Mouse (Mus musculus): ENCODE data around the gene Elmo2. TPM values are rescaled to one million over a fixed set of nuclear protein-coding genes. Genes with fewer than 3 reads are reported as not detected.

Elmo2 gene
- polyA plus RNA-seq, 1 experiment = 56.3 TPM

- H3K4me1 ChIP-seq (ENCODE audit: control insufficient read depth, insufficient read depth, low read length) = no peaks in the 10 kb centered on the region
- WGBS = 84% methylated on average over 6 of the region's 6 CpGs
- H3K27ac ChIP-seq (ENCODE audit: insufficient read depth, low read depth, low read length) = no peak overlapping the region
- no peak for DNase-seq
- no peaks in the 10 kb centered on the region for H3K36me3 ChIP-seq (ENCODE audit: control insufficient read depth, insufficient read depth, low read length)
- no peak for TF ChIP-seq POLR2A (IDR thresholded peaks at IDR 0.05; ENCODE audit: low read depth, low read length)
- no peak for TF ChIP-seq CTCF (conservative IDR thresholded peaks at IDR 0.05; ENCODE audit: insufficient read depth, insufficient read length, low read depth, low read length)
- H3K4me3 ChIP-seq (ENCODE audit: insufficient read depth, low read depth, low read length) = no peak overlapping the region
- no peaks in the 10 kb centered on the region for H3K27me3 ChIP-seq (replicated peaks; ENCODE audit: control insufficient read depth, insufficient read depth, low read length)
Measured at GRCm38 (mm10) chr2:165258321-165258720, 68.0 kb downstream of the Elmo2 start.

- DNase-seq = no peak
Measured at GRCm38 (mm10) chr2:165257151-165257834, 69.0 kb downstream of the Elmo2 start.

GRCm38 (mm10) chr2:165256213-165256612, 70.1 kb downstream of the Elmo2 start:
- H3K36me3 ChIP-seq (ENCODE audit: control insufficient read depth, insufficient read depth, low read length) = no peaks in the 10 kb centered on the region
- H3K4me1 ChIP-seq (ENCODE audit: control insufficient read depth, insufficient read depth, low read length) = no peaks in the 10 kb centered on the region
- TF ChIP-seq POLR2A (IDR thresholded peaks at IDR 0.05; ENCODE audit: low read depth, low read length) (no peak), CTCF (conservative IDR thresholded peaks at IDR 0.05; ENCODE audit: insufficient read depth, insufficient read length, low read depth, low read length) (no peak)
- WGBS = 80% methylated on average over 10 of the region's 10 CpGs
- H3K4me3 ChIP-seq (ENCODE audit: insufficient read depth, low read depth, low read length) = no peak overlapping the region
- H3K27me3 ChIP-seq (replicated peaks; ENCODE audit: control insufficient read depth, insufficient read depth, low read length) = no peaks in the 10 kb centered on the region
- H3K27ac ChIP-seq (ENCODE audit: insufficient read depth, low read depth, low read length) = no peak overlapping the region
- no peak for DNase-seq

More at GRCm38 (mm10) chr2:165257151-165257834, 69.0 kb downstream of the Elmo2 start:
- no peaks in the 10 kb centered on the region for H3K36me3 ChIP-seq (ENCODE audit: control insufficient read depth, insufficient read depth, low read length)
- no peak overlapping the region for H3K4me3 ChIP-seq (ENCODE audit: insufficient read depth, low read depth, low read length)
- H3K27me3 ChIP-seq (replicated peaks; ENCODE audit: control insufficient read depth, insufficient read depth, low read length) = no peaks in the 10 kb centered on the region
- WGBS = 69% methylated on average over 11 of the region's 11 CpGs
- TF ChIP-seq CTCF (conservative IDR thresholded peaks at IDR 0.05; ENCODE audit: insufficient read depth, insufficient read length, low read depth, low read length) (no peak), POLR2A (IDR thresholded peaks at IDR 0.05; ENCODE audit: low read depth, low read length) (no peak)
- H3K27ac ChIP-seq (ENCODE audit: insufficient read depth, low read depth, low read length) = no peak overlapping the region
- no peaks in the 10 kb centered on the region for H3K4me1 ChIP-seq (ENCODE audit: control insufficient read depth, insufficient read depth, low read length)

GRCm38 (mm10) chr2:165253867-165254266, 72.4 kb downstream of the Elmo2 start:
- 49% methylated on average over 10 of the region's 10 CpGs for WGBS
- no peak for DNase-seq
- H3K36me3 ChIP-seq (ENCODE audit: control insufficient read depth, insufficient read depth, low read length) = no peaks in the 10 kb centered on the region
- no peak overlapping the region for H3K27ac ChIP-seq (ENCODE audit: insufficient read depth, low read depth, low read length)
- no peaks in the 10 kb centered on the region for H3K27me3 ChIP-seq (replicated peaks; ENCODE audit: control insufficient read depth, insufficient read depth, low read length)
- H3K4me3 ChIP-seq (ENCODE audit: insufficient read depth, low read depth, low read length) = no peak overlapping the region
- H3K4me1 ChIP-seq (ENCODE audit: control insufficient read depth, insufficient read depth, low read length) = no peaks in the 10 kb centered on the region
- TF ChIP-seq CTCF (conservative IDR thresholded peaks at IDR 0.05; ENCODE audit: insufficient read depth, insufficient read length, low read depth, low read length) (no peak), POLR2A (IDR thresholded peaks at IDR 0.05; ENCODE audit: low read depth, low read length) (no peak)

GRCm38 (mm10) chr2:165253269-165253668, 73.0 kb downstream of the Elmo2 start:
- no peak for DNase-seq
- WGBS = 84% methylated on average over 8 of the region's 8 CpGs
- Histone ChIP-seq H3K27ac (ENCODE audit: insufficient read depth, low read depth, low read length) (no peak overlapping the region), H3K27me3 (replicated peaks; ENCODE audit: control insufficient read depth, insufficient read depth, low read length) (no peaks in the 10 kb centered on the region), H3K4me1 (ENCODE audit: control insufficient read depth, insufficient read depth, low read length) (no peaks in the 10 kb centered on the region), H3K4me3 (ENCODE audit: insufficient read depth, low read depth, low read length) (no peak overlapping the region), H3K36me3 (ENCODE audit: control insufficient read depth, insufficient read depth, low read length) (no peaks in the 10 kb centered on the region)
- TF ChIP-seq CTCF (conservative IDR thresholded peaks at IDR 0.05; ENCODE audit: insufficient read depth, insufficient read length, low read depth, low read length) (no peak), POLR2A (IDR thresholded peaks at IDR 0.05; ENCODE audit: low read depth, low read length) (no peak)

DNA sequence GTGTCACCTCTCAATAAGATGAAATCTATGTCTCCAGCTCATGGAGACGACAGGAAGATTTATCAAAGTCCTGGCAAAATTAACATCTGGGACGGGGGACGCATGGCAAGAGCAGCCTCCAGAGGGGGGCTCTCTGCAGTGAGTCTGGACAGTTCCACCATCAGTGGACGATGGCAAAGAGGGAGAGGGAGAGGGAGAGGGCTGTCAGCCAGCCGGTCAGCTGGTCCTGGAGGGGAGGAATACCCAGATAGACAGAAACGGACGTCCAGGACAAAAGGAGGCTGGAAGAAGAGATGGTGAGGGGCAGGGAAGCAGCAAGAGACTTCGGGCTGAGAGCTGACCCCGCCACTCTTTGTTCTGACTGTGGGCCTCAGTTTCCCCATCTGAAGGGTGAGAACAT, 73.5 kb downstream of the Elmo2 start:
- DNase-seq = no peak
- Histone ChIP-seq H3K36me3 (ENCODE audit: control insufficient read depth, insufficient read depth, low read length) (no peaks in the 10 kb centered on the region), H3K4me3 (ENCODE audit: insufficient read depth, low read depth, low read length) (no peak overlapping the region), H3K27me3 (replicated peaks; ENCODE audit: control insufficient read depth, insufficient read depth, low read length) (no peaks in the 10 kb centered on the region), H3K4me1 (ENCODE audit: control insufficient read depth, insufficient read depth, low read length) (no peaks in the 10 kb centered on the region), H3K27ac (ENCODE audit: insufficient read depth, low read depth, low read length) (no peak overlapping the region)
- TF ChIP-seq CTCF (conservative IDR thresholded peaks at IDR 0.05; ENCODE audit: insufficient read depth, insufficient read length, low read depth, low read length) (no peak), POLR2A (IDR thresholded peaks at IDR 0.05; ENCODE audit: low read depth, low read length) (no peak)
- 34% methylated on average over 9 of the region's 9 CpGs for WGBS

DNA sequence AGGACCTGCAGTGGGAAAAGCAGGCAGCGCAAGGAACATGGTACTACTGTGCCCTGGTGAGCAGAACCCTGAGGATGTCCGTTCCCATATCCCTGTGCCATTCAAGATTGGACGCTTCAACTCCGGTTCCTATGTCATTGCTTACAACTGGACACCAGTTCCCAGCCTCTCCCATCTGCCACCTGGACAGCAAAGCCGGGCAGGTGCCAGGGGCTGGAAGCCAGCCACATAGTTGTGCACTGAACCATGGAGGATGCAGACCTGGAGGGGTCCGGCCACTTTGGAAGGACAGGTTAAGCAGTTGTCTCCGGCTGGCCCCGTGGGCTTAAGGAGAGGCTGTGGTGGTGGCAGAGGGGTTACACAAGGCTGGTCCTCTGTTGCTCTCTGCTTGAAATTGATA, 73.9 kb downstream of the Elmo2 start:
- no peaks in the 10 kb centered on the region for H3K36me3 ChIP-seq (ENCODE audit: control insufficient read depth, insufficient read depth, low read length)
- DNase-seq = peak; percentile 74
- H3K4me3 ChIP-seq (ENCODE audit: insufficient read depth, low read depth, low read length) = no peak overlapping the region
- H3K27ac ChIP-seq (ENCODE audit: insufficient read depth, low read depth, low read length) = no peak overlapping the region
- no peak for TF ChIP-seq POLR2A (IDR thresholded peaks at IDR 0.05; ENCODE audit: low read depth, low read length)
- no peak for TF ChIP-seq CTCF (conservative IDR thresholded peaks at IDR 0.05; ENCODE audit: insufficient read depth, insufficient read length, low read depth, low read length)
- H3K27me3 ChIP-seq (replicated peaks; ENCODE audit: control insufficient read depth, insufficient read depth, low read length) = no peaks in the 10 kb centered on the region
- 36% methylated on average over 8 of the region's 8 CpGs for WGBS
- no peaks in the 10 kb centered on the region for H3K4me1 ChIP-seq (ENCODE audit: control insufficient read depth, insufficient read depth, low read length)
